Mouse (Mus musculus): ENCODE data around the gene Fam222b. TPM values are rescaled to one million over a fixed set of nuclear protein-coding genes. Genes with fewer than 3 reads are reported as not detected.

Gene Fam222b
- polyA plus RNA-seq, 1 experiment from 2014 or later: 15.7 TPM

DNA sequence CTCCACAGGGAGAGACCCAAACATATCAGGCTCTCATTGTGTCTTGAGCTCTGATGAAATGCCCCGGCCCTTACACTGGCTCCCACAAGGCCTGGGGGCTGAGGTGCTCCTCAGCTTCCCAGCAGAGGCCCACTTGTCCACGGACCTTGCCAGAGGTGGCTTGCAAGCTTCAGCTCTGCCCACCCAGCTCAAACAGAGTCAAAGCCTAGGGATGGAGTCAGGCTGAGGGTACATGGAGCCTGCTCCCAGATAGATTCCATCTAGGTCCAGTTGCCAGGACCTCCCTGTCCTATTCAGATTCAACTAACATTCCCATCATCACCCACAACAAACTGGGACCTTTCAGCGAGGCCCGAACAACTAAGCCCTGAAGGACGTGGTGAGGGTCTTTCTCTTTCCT lies 22.5 kb upstream of the Fam222b start:
- no peak overlapping the region for H3K27ac ChIP-seq
- H3K4me1 ChIP-seq: no peaks in the 10 kb centered on the region
- no peak for ATAC-seq (ENCODE audit: insufficient number of reproducible peaks, insufficient read depth, low FRiP score, low TSS enrichment)
- 84% methylated on average over 5 of the region's 5 CpGs for WGBS
- H3K36me3 ChIP-seq: peaks cover 50% of the 10 kb centered on the region
- H3K4me3 ChIP-seq: no peak overlapping the region
- no peaks in the 10 kb centered on the region for H3K27me3 ChIP-seq
- H3K4me2 ChIP-seq (replicated peaks): no peak overlapping the region
- no peaks in the 10 kb centered on the region for H3K9me3 ChIP-seq
- H3K9ac ChIP-seq: no peak overlapping the region

DNA sequence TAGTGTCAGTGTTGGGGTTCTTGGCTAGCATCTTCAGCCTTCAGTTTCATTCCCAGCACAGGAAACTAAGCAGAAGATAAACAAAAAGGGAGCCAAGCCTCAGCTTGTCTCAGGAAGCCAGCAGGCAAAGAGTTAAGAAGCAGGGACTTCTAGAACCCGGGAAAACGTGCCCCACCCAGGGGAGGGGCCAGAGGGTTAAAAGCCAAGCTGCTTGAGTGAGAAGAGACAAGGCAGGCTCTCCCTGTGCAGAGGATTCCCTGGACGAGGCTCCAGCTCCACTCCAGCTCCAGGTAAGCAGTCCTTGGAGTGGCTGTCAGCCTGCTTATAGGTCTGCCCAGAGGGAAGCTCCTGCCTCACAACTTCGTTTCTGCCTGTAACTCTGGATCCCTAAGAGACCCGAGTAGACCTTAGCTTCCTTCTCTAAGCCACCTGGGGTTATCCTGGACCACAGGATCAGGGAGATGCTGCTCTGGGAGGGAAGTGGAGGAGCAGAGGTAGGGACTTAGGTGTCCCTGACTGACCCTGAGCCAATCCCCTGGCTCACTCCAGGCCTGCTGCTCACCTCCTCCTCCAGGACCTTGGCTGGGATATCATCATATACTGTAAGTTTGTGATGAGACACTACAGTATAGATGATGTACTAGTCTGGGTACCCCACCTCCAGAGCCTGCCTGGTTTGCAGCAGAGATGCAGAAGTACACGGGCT lies 21.9 kb upstream of the Fam222b start:
- Histone ChIP-seq H3K27ac (peak overlapping the region; percentile 17; the same call in 1 of the 2 replicates), H3K27me3 (no peaks in the 10 kb centered on the region), H3K9me3 (no peaks in the 10 kb centered on the region), H3K4me2 (replicated peaks) (no peak overlapping the region), H3K4me1 (no peaks in the 10 kb centered on the region), H3K9ac (no peak overlapping the region), H3K4me3 (no peak overlapping the region), H3K36me3 (peaks cover 55% of the 10 kb centered on the region)
- ATAC-seq (ENCODE audit: insufficient number of reproducible peaks, insufficient read depth, low FRiP score, low TSS enrichment): no peak
- WGBS: 31% methylated on average over 6 of the region's 6 CpGs

GRCm38 (mm10) chr11:78073577-78074276 lies 20.7 kb upstream of the Fam222b start:
- H3K36me3 ChIP-seq: peaks cover 60% of the 10 kb centered on the region
- ATAC-seq (ENCODE audit: insufficient number of reproducible peaks, insufficient read depth, low FRiP score, low TSS enrichment): no peak
- no peak overlapping the region for H3K27ac ChIP-seq
- no peak overlapping the region for H3K9ac ChIP-seq
- H3K4me1 ChIP-seq: no peaks in the 10 kb centered on the region
- WGBS: 94% methylated on average over 9 of the region's 9 CpGs
- H3K4me3 ChIP-seq: no peak overlapping the region
- no peak overlapping the region for H3K4me2 ChIP-seq (replicated peaks)
- no peaks in the 10 kb centered on the region for H3K27me3 ChIP-seq
- no peaks in the 10 kb centered on the region for H3K9me3 ChIP-seq

DNA sequence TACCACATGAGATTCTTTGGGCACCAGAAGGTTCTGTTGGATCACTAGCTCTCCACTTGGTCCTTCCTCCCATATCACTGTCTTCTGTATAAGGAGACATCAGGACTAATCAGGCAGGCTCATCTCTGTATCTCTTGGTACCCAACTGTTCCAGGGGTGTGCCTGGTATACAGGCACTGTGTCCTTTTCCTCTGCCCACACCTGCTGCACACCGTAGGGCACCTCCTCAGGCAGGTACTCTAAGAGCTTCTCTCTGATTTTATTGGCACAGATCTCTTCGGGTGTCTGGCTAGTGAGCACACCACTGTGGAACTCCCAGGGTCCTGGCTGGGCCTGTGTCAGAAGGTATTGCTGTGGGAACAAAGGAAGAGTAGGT lies 20.2 kb upstream of the Fam222b start:
- Histone ChIP-seq H3K9ac (no peak overlapping the region), H3K27me3 (no peaks in the 10 kb centered on the region), H3K4me1 (no peaks in the 10 kb centered on the region), H3K27ac (no peak overlapping the region), H3K9me3 (no peaks in the 10 kb centered on the region), H3K36me3 (peaks cover 60% of the 10 kb centered on the region), H3K4me3 (no peak overlapping the region), H3K4me2 (replicated peaks) (no peak overlapping the region)
- ATAC-seq (ENCODE audit: insufficient number of reproducible peaks, insufficient read depth, low FRiP score, low TSS enrichment): no peak
- 85% methylated on average over 2 of the region's 2 CpGs for WGBS

DNA sequence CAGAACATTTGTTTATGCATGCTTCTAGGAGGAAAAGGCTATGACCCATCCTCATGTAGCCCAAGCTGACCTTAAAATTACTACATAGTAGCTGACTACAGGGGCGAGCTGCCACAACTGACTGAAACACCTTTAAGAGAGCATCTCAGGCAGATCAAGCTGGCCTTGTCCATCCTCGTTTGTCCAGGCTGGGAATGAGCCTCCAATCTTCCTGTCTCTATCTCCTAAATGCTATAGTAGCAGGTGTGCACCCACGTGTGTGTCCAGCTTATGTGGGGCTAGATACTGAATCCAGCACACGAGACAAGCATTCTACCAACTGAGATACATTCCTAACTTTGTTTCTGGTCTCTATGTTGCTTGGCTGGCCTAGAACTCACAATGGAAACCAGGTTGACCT lies 19.8 kb upstream of the Fam222b start:
- Histone ChIP-seq H3K9ac (no peak overlapping the region), H3K4me1 (0 out of 2 replicates have a peak, but pooled peaks cover 3% of the 10 kb centered on the region), H3K27ac (no peak overlapping the region), H3K4me3 (no peak overlapping the region), H3K4me2 (replicated peaks) (no peak overlapping the region), H3K9me3 (no peaks in the 10 kb centered on the region), H3K27me3 (no peaks in the 10 kb centered on the region), H3K36me3 (peaks cover 60% of the 10 kb centered on the region)
- no peak for ATAC-seq (ENCODE audit: insufficient number of reproducible peaks, insufficient read depth, low FRiP score, low TSS enrichment)
- 82% methylated on average over 4 of the region's 4 CpGs for WGBS

- H3K4me2 ChIP-seq (replicated peaks): peak within 1 kb of the TSS; percentile 74
- peak; percentile 87 for ATAC-seq (ENCODE audit: insufficient number of reproducible peaks, insufficient read depth, low FRiP score, low TSS enrichment)
- peak within 1 kb of the TSS; percentile 75 for H3K9ac ChIP-seq
- H3K27me3 ChIP-seq: no peaks in the 10 kb centered on the region
- H3K27ac ChIP-seq: peak within 1 kb of the TSS; percentile 36; the same call in 1 of the 2 replicates
- peak within 1 kb of the TSS; percentile 92 for H3K4me3 ChIP-seq
- WGBS: 2% methylated on average over 42 of the region's 42 CpGs
- H3K4me1 ChIP-seq: 0 out of 2 replicates have a peak, but pooled peaks cover 7% of the 10 kb centered on the region
- no peaks in the 10 kb centered on the region for H3K9me3 ChIP-seq
- peaks cover 26% of the 10 kb centered on the region for H3K36me3 ChIP-seq
Observed at GRCm38 (mm10) chr11:78079961-78080921, 14.2 kb upstream of the Fam222b start, which contains the start of gene Eral1. Gene Eral1, minus strand, starts transcription at chr11:78080383.

GRCm38 (mm10) chr11:78083595-78083994 lies 10.9 kb upstream of the Fam222b start:
- Histone ChIP-seq H3K9ac (no peak overlapping the region), H3K4me3 (no peak overlapping the region), H3K4me1 (0 out of 2 replicates have a peak, but pooled peaks cover 7% of the 10 kb centered on the region), H3K4me2 (replicated peaks) (no peak overlapping the region), H3K36me3 (no peaks in the 10 kb centered on the region), H3K9me3 (no peaks in the 10 kb centered on the region), H3K27me3 (no peaks in the 10 kb centered on the region), H3K27ac (no peak overlapping the region)
- 33% methylated on average over 1 of the region's 1 CpGs for WGBS
- no peak for ATAC-seq (ENCODE audit: insufficient number of reproducible peaks, insufficient read depth, low FRiP score, low TSS enrichment)

DNA sequence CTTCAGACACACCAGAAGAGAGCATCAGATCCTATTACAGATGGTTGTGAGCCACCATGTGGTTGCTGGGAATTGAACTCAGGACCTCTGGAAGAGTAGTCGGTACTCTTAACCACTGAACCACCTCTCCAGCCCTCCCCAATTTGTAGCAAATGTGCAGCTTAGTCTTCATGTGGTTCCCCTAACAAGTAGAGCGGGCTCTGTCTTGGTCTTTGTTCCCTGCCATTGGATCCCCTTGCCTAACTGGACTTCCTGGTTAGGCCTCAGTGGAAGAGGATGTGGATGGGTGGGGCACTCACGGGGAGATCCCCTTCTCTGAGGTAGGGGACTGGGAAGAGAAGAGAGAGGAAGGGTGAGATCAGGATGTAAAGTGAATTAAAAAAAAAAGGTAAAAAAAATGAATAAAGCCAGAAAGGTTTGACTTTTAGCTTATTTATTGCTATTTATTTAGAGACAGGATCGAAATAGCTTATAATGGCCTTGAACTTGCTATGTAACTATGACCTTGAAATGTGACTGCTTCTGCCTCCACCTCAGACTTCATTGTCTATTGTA lies 7.5 kb upstream of the Fam222b start:
- Histone ChIP-seq H3K4me1 (no peaks in the 10 kb centered on the region), H3K4me2 (replicated peaks) (no peak overlapping the region), H3K27ac (no peak overlapping the region), H3K9me3 (no peaks in the 10 kb centered on the region), H3K9ac (no peak overlapping the region), H3K4me3 (no peak overlapping the region), H3K27me3 (no peaks in the 10 kb centered on the region), H3K36me3 (no peaks in the 10 kb centered on the region)
- 70% methylated on average over 4 of the region's 4 CpGs for WGBS
- ATAC-seq (ENCODE audit: insufficient number of reproducible peaks, insufficient read depth, low FRiP score, low TSS enrichment): no peak

DNA sequence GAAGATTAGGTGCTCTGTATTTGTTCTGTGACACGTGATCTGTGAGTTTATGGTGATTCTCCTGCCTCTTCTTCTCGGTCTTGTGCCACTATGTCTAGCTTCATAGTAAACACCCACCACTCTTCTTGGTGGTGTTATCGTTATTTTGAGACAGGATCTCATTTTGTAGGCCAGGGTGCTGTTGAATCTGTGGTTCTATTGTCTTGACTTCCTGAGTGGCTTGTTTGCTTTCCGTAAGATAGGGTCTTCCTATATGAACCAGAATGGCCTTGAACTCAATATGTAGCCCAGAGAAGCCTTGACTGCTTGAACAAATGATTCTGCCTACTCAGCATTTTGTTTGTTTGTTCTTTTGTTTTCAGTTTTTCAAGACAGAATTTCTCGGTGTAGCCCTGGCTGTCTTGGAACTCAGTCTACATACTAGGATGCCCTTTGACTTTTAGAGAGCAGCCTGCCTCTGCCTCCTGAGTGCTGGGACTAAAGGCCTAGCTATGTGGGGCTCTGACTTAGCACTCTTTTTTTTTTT lies 6.6 kb upstream of the Fam222b start:
- no peak for ATAC-seq (ENCODE audit: insufficient number of reproducible peaks, insufficient read depth, low FRiP score, low TSS enrichment)
- no peak overlapping the region for H3K4me2 ChIP-seq (replicated peaks)
- WGBS: 86% methylated on average over 5 of the region's 5 CpGs
- H3K27ac ChIP-seq: no peak overlapping the region
- H3K9ac ChIP-seq: no peak overlapping the region
- no peak overlapping the region for H3K4me3 ChIP-seq
- H3K27me3 ChIP-seq: no peaks in the 10 kb centered on the region
- no peaks in the 10 kb centered on the region for H3K9me3 ChIP-seq
- no peaks in the 10 kb centered on the region for H3K4me1 ChIP-seq
- no peaks in the 10 kb centered on the region for H3K36me3 ChIP-seq

GRCm38 (mm10) chr11:78094137-78094503 lies 340 bp upstream of the Fam222b start:
- Histone ChIP-seq H3K9ac (peak overlapping the region; percentile 79), H3K36me3 (no peaks in the 10 kb centered on the region), H3K4me3 (peak overlapping the region; percentile 71), H3K27ac (peak overlapping the region; percentile 73), H3K4me1 (peaks cover 21% of the 10 kb centered on the region), H3K4me2 (replicated peaks) (peak overlapping the region; percentile 77), H3K27me3 (no peaks in the 10 kb centered on the region), H3K9me3 (no peaks in the 10 kb centered on the region)
- peak; percentile 28; the same call in 1 of the 2 replicates for ATAC-seq (ENCODE audit: insufficient number of reproducible peaks, insufficient read depth, low FRiP score, low TSS enrichment)
- whole genome bisulfite sequencing: 50% methylated on average over 11 of the region's 11 CpGs

DNA sequence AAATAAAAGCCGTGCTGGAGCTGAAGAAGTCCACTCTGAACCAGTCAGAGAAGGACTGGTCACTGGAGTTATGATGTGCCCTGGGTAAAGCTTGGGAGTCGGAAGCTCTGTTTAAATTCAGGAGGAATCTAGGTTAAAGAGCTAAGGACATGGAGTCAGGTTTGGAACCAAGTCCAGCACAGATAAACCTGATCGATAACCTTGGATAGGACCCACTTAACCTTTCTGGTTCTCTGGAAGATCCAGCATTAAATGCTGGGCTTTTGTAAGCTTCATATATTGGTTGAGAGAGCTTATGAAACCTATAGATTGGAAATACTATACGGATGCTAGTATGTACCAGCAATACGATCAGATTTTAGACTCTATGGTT lies 670 bp downstream of the Fam222b start:
- peak overlapping the region; percentile 71 for H3K4me3 ChIP-seq
- peak overlapping the region; percentile 77 for H3K4me2 ChIP-seq (replicated peaks)
- no peak for ATAC-seq (ENCODE audit: insufficient number of reproducible peaks, insufficient read depth, low FRiP score, low TSS enrichment)
- H3K9me3 ChIP-seq: no peaks in the 10 kb centered on the region
- no peaks in the 10 kb centered on the region for H3K27me3 ChIP-seq
- H3K9ac ChIP-seq: peak overlapping the region; percentile 79
- H3K27ac ChIP-seq: 0 out of 2 replicates have a peak overlapping the region, but pooled peaks have one; percentile 73
- 31% methylated on average over 5 of the region's 5 CpGs for WGBS
- peaks cover 21% of the 10 kb centered on the region for H3K4me1 ChIP-seq
- H3K36me3 ChIP-seq: no peaks in the 10 kb centered on the region

Measured in embryonic facial prominence, embryonic 12.5 days (tissue).